Mouse (Mus musculus) testis, adult 2 months (tissue): ENCODE results near the gene Mdfi.

Experiments used
- CTCF ChIP-seq: fragments of 200-500 bp; IDR thresholded peaks from 2 replicates; pipeline ENCODE4 v1.5.1; 2012; ENCODE audit warnings: low read depth, mild to moderate bottlenecking, inconsistent platforms, low read length, moderate library complexity; ENCODE audit not compliant: control insufficient read depth, insufficient read depth, insufficient replicate concordance
- POLR2A ChIP-seq: fragments of 200-500 bp; IDR thresholded peaks from 2 replicates; pipeline ENCODE4 v1.6.1; 2012; ENCODE audit warnings: low read depth, mild to moderate bottlenecking, inconsistent platforms, low read length, moderate library complexity; ENCODE audit not compliant: control insufficient read depth

- no peak for TF ChIP-seq CTCF
- no peak for TF ChIP-seq POLR2A
These were observed 7.6 kb upstream of the Mdfi start for GRCm38 (mm10) chr17:47841931-47842623.
